Mouse (Mus musculus) kidney, postnatal 25 days (tissue): ENCODE measurements around the gene Klhl3.

ENCODE experiments used
- DNase-seq, 2 experiments: peaks; one replicate each; pipeline ENCODE4 v3.0.0; 2021; ENCODE audit warnings: mixed read lengths in 2 of 2

The Klhl3 gene

GRCm38 (mm10) chr13:58066081-58066495 is 47.3 kb downstream of the Klhl3 start:
- peak; percentile 49 to 85 for DNase-seq

- DNase-seq = peak; percentile 68 to 89
Observed at GRCm38 (mm10) chr13:58065316-58065715, 48.1 kb downstream of the Klhl3 start.

DNA sequence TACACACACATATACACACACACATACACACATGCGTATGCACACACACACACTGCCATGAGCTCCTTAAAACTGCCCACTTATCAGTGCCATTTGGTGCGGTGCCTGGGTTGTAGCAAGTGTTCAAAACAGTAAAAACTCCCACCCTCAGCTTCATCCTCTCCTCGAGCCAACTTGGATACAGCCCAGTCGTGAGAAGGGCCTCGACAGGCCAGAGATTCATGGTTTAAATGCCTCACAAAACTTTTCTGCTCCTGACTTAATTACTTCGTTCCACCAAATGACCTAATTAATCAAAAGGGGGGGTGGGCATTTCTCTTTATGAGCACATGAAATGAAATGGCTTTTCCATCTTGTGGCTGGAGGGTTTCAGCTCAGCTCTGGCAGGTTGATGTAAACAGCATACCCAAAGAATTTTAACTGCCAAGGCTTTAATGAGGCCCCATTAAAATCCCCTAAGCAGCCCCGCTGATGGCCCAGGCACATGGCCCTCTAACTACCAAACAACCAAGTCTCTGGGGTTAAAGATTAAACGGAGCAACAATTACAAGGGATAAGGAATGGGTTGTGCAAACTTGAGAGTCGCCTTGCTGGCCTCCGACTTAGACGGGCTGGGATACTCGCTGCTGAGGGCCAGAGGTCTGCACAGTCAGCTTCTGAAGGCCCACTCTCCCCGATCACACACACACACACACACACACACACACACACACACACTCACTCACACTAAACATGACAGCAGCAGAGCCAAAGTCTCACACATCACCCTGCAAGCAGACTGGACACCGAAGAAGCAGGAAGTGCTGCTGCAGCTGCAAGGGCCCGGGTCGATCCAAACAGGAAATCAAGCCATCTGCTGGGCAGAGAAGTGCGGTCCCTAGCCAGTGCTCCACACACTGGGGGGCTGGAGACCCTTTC is 55.2 kb downstream of the Klhl3 start:
- peak; percentile 60 to 85 for DNase-seq

DNA sequence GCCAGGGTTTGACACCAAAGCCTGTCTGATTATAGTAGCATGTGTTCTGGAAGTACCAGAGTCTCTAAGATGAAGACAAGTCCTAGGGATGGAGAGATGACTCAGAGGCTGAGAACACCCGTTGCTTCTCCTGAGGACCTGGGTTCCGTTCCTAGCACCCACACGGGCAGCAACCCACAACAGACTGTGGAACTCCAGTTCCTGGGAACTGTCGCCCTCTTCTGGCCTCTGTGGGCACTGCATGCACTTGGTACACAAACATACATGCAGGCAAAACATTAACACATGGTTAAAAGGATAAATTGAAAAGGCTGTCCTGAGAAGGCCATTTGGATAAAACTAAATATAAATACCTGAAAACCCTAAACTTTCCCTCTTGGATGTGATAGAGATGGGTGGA is 56.8 kb downstream of the Klhl3 start:
- DNase-seq = peak in 1 of 2 experiments; percentile 30

DNA sequence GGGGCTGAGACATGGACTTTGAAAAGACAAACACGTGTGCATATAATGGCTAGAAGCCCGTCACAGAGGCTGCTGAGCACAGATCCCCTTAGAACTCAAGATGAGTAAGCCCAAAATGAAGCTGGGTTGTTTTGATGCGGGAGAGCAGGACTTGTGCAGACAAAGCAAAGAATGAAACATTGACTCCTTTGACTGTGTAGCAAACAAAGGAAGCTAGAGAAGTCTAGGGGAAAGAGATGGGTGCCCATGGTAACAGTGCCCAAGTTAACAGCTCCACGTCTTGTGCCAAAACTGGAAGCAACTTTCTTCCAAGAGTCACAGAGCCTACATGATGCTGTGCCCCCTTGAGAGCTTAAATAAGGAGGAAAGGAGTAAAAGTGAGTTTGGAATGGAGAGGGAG is 59.8 kb downstream of the Klhl3 start:
- no peak for DNase-seq

DNA sequence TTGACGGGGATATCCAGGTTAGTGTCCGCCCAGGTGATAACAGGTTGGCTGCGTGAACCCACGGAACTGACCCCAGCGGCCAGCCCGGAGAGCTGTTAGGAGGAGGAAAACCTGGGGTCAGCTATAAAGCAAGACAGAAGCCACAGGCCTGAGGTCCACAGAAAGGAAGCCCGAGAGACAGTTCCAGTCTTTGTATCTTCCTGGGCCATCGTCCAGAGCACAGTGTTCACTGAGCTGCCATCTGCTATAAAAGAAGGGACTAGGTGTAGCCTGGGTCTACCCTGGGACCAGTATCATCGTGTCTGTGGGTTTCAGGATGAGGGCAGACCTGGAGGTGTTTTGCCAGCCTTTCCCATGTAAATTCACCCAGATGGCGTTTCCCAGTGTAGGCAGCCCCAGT is 61.7 kb downstream of the Klhl3 start:
- DNase-seq = no peak

DNA sequence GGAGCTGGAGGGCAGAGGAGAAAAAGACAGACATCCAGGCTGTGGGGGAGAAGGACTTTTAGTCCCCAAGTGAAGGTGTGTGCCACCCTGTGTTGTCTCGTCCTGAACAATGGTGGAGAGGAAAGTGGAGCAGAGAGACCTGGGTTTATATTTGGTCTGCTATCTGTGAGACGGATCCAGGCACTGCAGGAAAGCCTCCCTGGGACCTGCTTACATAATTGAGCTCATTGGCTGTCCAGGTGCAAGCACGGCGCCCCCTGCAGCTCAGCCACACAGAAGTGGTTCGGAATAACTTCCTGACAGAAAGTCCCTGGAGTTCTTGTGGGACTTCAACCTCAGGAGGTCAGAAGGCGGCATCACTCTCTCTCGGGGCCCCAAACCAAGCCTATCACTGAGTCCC is 62.1 kb downstream of the Klhl3 start:
- DNase-seq = no peak

DNA sequence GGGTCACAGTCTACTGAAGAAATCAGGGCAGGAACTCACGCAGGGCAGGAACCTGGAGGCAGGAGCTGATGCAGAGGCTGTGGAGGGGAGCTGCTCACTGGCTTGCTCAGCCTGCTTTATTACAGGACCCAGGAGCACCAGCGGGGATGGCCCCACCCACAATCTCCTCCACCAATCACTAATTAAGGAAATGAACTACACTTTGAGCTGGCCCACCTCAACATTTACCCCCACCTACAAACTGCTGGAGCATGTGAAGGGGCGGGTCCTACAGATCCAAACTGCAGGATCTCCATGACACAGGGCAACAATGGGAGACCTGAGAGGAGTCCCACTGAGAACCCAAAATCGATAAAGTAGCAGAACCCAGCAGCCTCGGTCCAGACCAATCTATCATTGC is 64.3 kb downstream of the Klhl3 start:
- DNase-seq = no peak

GRCm38 (mm10) chr13:58048076-58048475 is 65.3 kb downstream of the Klhl3 start:
- no peak for DNase-seq

DNA sequence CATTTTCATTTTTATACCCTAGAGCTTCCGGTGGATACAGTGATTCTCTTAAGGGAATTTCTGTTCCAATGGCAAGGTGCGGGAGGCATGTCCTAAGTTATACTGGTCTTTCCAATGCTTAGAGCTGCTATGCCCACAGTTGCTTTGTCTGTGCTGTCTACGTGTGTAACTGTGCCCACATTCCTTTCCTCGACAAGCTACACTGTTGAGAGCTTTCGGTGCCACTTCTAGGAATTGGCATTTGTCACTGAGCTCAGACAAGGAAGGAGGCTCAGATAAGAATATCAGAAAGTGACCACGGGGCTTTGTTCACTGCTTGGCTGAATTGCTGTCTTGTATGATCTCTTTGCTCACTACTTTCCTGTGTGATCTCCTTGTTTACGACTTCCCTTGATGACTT is 67.2 kb downstream of the Klhl3 start:
- no peak for DNase-seq

DNA sequence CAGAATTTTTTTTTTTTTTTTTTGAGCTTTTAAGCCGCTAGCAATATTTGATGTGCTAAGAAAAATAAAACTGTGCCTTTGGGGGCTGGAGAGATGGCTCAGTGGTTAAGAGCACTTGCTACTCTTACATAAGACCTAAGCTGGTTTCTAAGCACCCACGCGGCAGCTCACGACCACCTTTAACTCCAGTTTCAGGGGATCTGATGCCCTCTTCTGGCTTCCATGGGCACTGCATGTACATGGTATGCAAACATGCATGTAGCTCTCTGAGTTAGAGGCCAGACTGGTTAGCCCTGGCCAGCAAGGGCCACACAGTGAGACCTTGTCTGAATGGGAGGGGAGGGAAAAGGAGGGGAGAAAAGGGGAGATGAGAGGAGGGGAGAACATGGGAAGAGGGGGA is 68.1 kb downstream of the Klhl3 start:
- peak; percentile 53 to 54 for DNase-seq

DNA sequence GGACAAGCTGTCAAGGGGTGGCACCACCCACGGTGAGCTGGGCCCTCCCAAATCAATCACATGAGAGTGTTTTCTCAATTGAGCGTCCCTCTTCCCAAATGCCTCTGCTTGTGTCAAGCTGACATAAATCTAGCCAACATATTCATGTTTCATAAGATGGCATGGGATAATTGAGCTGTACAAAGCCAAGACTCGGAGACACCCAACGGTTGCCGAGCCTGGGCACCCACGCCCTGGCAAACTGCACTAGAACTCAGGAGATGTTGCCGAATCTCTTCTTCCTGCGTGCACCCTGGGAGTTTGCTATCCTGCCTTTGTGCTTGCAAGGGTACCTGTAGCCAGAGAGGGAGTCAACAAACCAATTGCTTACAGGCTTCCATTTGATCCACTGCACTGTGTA is 70.1 kb downstream of the Klhl3 start:
- no peak for DNase-seq

- DNase-seq = no peak
Observed at GRCm38 (mm10) chr13:58040112-58040511, 73.3 kb downstream of the Klhl3 start.

DNA sequence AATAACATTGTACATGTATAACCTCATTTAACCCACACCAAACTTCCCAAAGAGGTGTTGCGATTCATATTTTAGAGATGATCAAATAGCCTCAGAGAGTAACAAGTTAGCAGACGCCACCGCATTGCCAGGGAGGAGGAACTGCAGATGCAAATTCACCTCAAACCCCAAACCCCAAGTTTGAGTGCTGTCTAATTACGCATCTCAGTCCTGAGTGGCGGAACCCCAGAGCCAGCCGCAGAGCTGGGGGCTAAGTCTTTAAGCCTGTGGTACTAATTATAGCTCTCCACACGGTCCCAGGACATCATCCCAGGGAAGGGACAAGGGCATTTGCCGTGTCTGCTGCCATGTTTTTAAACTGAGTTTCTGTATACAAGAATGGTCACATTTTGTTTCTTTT is 75.9 kb downstream of the Klhl3 start:
- DNase-seq = no peak

- peak; percentile 81 to 88 for DNase-seq
Observed at GRCm38 (mm10) chr13:58035470-58036156, 77.8 kb downstream of the Klhl3 start.

- peak in 1 of 2 experiments; percentile 27 for DNase-seq
Observed at GRCm38 (mm10) chr13:58034985-58035384, 78.4 kb downstream of the Klhl3 start.

GRCm38 (mm10) chr13:58034507-58034906 is 78.9 kb downstream of the Klhl3 start:
- no peak for DNase-seq

DNA sequence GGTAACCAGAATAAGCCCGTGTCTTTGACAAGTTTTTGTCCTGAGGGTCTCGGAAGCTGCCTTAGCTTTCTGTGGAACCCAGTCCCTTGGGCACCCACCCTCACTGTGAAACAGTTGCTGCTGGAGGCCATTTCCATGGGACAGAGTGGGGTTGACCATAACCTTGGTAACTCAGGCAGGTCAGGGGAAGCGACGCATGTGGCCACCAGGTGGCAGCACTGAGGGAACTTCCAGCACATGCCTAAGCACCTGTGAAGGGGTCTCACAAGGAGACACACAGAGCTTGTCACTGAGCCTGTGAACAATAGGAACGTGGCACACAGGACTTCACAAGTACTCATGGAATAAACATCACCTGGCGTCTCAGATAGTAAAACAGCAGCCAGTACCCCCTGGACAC is 81.6 kb downstream of the Klhl3 start:
- peak; percentile 78 to 85 for DNase-seq

GRCm38 (mm10) chr13:58027115-58027514 is 86.3 kb downstream of the Klhl3 start:
- DNase-seq = no peak

- no peak for DNase-seq
Observed at GRCm38 (mm10) chr13:58025701-58026414, 87.5 kb downstream of the Klhl3 start.

DNA sequence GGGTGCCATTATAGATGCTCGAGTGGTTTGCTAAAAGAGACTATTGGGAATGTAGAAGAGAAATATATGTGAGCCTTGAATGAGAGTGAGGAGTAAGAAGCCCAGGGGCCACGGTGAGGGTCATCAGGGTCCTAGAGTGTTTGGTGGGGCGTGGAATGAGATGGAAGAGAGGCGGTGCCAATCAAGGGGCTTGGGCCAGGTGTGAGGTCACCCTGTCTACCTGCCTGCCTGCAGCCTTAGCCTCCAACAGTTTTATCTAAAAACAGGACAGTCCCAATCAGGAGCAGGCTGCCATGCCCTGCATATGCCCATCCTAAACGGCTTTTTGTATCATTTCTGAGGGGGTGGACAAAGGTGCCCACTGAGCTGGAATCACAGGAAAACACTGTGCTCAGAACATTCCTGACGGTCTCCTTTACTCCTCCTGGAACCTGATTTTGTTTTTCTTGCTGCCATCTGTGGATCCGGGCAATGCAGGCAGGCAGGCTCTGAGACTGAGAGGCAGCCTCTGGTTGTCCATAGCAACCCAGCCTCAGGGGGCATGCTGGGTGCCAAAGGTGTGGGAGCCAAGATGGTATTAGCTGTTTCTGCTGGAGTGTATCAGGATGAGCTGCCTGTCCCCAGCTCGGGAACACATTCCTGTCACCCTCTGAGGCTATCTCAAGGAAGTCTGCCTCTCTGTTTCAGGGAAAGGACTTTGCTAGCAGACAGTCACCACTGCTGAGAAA is 89.5 kb downstream of the Klhl3 start:
- DNase-seq = no peak

GRCm38 (mm10) chr13:58023001-58023560 is 90.3 kb downstream of the Klhl3 start:
- DNase-seq = no peak
